Mouse (Mus musculus) MEL (cell line): ENCODE data around the gene Rhox4f. TPM values are rescaled to one million over a fixed set of nuclear protein-coding genes. Genes with fewer than 3 reads are reported as not detected.
"Not testable (repeated sequence)": the region's sequence is repeated elsewhere in the genome, so short reads cannot be mapped to it uniquely, and the experiment has no call there.

ENCODE experiments used
- DNase-seq: peaks from one replicate; pipeline ENCODE4 v3.0.0; 2011; ENCODE audit warnings: low read depth, low spot score
- H3K27ac ChIP-seq: 2 replicates; pipeline ENCODE4 v1.5.1; 2012; ENCODE audit warnings: low read depth, mild to moderate bottlenecking, control low read depth, low read length, moderate library complexity; ENCODE audit not compliant: control insufficient read depth
- H3K27me3 ChIP-seq, 2 experiments: fragments of 150-350 bp in 1 of 2; sonication (generic) in 1 of 2; 2 replicates each; pipeline ENCODE4 v1.6.1; 2012; ENCODE audit warnings: low read length in 2 of 2, mild to moderate bottlenecking in 2 of 2, improper control_type of control experiment in 1 of 2, moderate library complexity in 1 of 2; ENCODE audit not compliant: insufficient read depth in 2 of 2, control insufficient read depth in 1 of 2
- H3K36me3 ChIP-seq, 2 experiments: 2 replicates each; pipeline ENCODE4 v1.6.1; 2012 to 2014; ENCODE audit warnings: low read length in 2 of 2, improper control_type of control experiment in 1 of 2, inconsistent platforms in 1 of 2, mild to moderate bottlenecking in 1 of 2; ENCODE audit not compliant: insufficient read depth in 2 of 2, control insufficient read depth in 1 of 2
- H3K4me1 ChIP-seq, 2 experiments: fragments of 150-350 bp in 1 of 2; sonication (generic) in 1 of 2; 2 replicates each; pipeline ENCODE4 v1.6.1; 2012; ENCODE audit warnings: low read length in 2 of 2, improper control_type of control experiment in 1 of 2, mild to moderate bottlenecking in 1 of 2; ENCODE audit not compliant: insufficient read depth in 2 of 2, control insufficient read depth in 1 of 2
- H3K4me3 ChIP-seq, 2 experiments: fragments of 150-350 bp in 1 of 2; sonication (generic) in 1 of 2; 2 replicates each; pipeline ENCODE4 v1.5.1; 2012; ENCODE audit warnings: low read depth in 2 of 2, low read length in 2 of 2, mild to moderate bottlenecking in 2 of 2, moderate library complexity in 2 of 2, control low read depth in 1 of 2, improper control_type of control experiment in 1 of 2; ENCODE audit not compliant: control insufficient read depth in 1 of 2, insufficient read depth in 1 of 2
- H3K79me2 ChIP-seq: 2 replicates; pipeline ENCODE4 v1.6.1; 2012; ENCODE audit warnings: mild to moderate bottlenecking, low read length, moderate library complexity; ENCODE audit not compliant: control insufficient read depth, poor library complexity, insufficient read depth
- H3K9ac ChIP-seq: 2 replicates; pipeline ENCODE4 v1.6.1; 2012; ENCODE audit warnings: low read depth, mild to moderate bottlenecking, control low read depth, low read length, moderate library complexity; ENCODE audit not compliant: control insufficient read depth, poor library complexity, severe bottlenecking
- H3K9me3 ChIP-seq: fragments of 150-350 bp; sonication (generic); replicated peaks from 2 replicates; pipeline ENCODE4 v1.6.1; 2012; ENCODE audit warnings: mild to moderate bottlenecking, low read length, improper control_type of control experiment, moderate library complexity; ENCODE audit not compliant: insufficient read depth
- polyA plus RNA-seq, 2 experiments: library from polyadenylated mRNA; stranded (reverse) in 1 of 2; unstranded in 1 of 2; fragments of >175 nt in 1 of 2; fragments of >200 nt in 1 of 2; gene quantifications; 2 replicates each; pipeline versions ENCODE4 v1.2.1 to v1.2.4; 2012; ENCODE audit warnings: low replicate concordance in 2 of 2, low read depth in 1 of 2; ENCODE audit not compliant: insufficient read length in 2 of 2, insufficient read depth in 1 of 2, missing spikeins in 1 of 2
- total RNA-seq: library from RNA; depleted of rRNA; stranded (reverse); fragments of 300-350 nt; gene quantifications from 2 replicates; pipeline ENCODE4 v1.2.3, GENCODE M21; 2012; rRNA removed

Gene Rhox4f
- total and polyA plus RNA-seq, 3 experiments, result not detected

DNA sequence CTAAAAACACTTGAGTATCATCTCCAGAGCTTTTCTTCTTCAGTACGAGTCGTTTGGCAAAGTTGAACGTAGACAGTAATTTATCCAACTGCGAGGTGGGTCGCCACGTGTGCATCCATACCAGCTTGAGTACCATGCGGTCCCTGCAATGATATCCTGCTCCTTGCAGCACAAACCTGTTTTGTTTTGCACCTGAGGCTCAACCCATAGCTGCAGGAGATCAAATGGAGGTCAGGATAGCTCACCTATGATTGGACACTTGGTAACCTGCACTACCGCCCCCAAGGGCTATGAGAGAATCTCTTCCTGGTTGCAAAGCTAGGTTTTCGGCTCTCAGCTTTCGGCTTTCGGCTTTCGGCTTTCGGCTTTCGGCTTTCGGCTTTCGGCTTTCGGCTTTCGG is 50.4 kb downstream of the Rhox4f start, which contains the start of gene Rhox4e:
Gene Rhox4e (plus strand): TSS at position 301 of the 400 bp plus-strand sequence.
- H3K9ac ChIP-seq, H3K4me1 ChIP-seq, H3K27me3 ChIP-seq, H3K79me2 ChIP-seq, H3K27ac ChIP-seq, DNase-seq, H3K9me3 ChIP-seq, H3K36me3 ChIP-seq, H3K4me3 ChIP-seq: not testable (repeated sequence)

Other genes starting within 250 kb of the Rhox4f start
- gene Rhox3a2, start 227.7 kb downstream of the Rhox4f start, total RNA-seq, result not detected in 2 replicates
- not detected for gene Rhox3a2, start 227.7 kb downstream of the Rhox4f start, polyA plus RNA-seq
- gene Rhox4a2, start 216.9 kb downstream of the Rhox4f start, total RNA-seq, result not detected in 2 replicates
- not detected for gene Rhox4a2, start 216.9 kb downstream of the Rhox4f start, polyA plus RNA-seq
- gene Rhox2b, start 195.6 kb downstream of the Rhox4f start, total RNA-seq, result not detected in 2 replicates
- not detected for gene Rhox2b, start 195.6 kb downstream of the Rhox4f start, polyA plus RNA-seq
- gene Rhox4b, start 175.2 kb downstream of the Rhox4f start, total RNA-seq, result not detected in 2 replicates
- not detected for gene Rhox4b, start 175.2 kb downstream of the Rhox4f start, polyA plus RNA-seq
- not detected in 2 replicates for gene Rhox2c, start 154.0 kb downstream of the Rhox4f start, total RNA-seq
- gene Rhox2c, start 154.0 kb downstream of the Rhox4f start, polyA plus RNA-seq, result not detected
- not detected in 2 replicates for gene Rhox3c, start 149.1 kb downstream of the Rhox4f start, total RNA-seq
- not detected for gene Rhox3c, start 149.1 kb downstream of the Rhox4f start, polyA plus RNA-seq
- not detected in 2 replicates for gene Rhox4c, start 127.4 kb downstream of the Rhox4f start, total RNA-seq
- not detected for gene Rhox4c, start 127.4 kb downstream of the Rhox4f start, polyA plus RNA-seq
- not detected in 2 replicates for gene Rhox2d, start 114.3 kb downstream of the Rhox4f start, total RNA-seq
- gene Rhox2d, start 114.3 kb downstream of the Rhox4f start, polyA plus RNA-seq, result not detected
- not detected in 2 replicates for gene Rhox4d, start 93.3 kb downstream of the Rhox4f start, total RNA-seq
- gene Rhox4d, start 93.3 kb downstream of the Rhox4f start, polyA plus RNA-seq, result not detected
- not detected in 2 replicates for gene Rhox2e, start 77.3 kb downstream of the Rhox4f start, total RNA-seq
- not detected for gene Rhox2e, start 77.3 kb downstream of the Rhox4f start, polyA plus RNA-seq
- gene Rhox3e, start 65.7 kb downstream of the Rhox4f start, total RNA-seq, result not detected in 2 replicates
- gene Rhox3e, start 65.7 kb downstream of the Rhox4f start, polyA plus RNA-seq, result not detected
- gene Rhox4e, start 50.3 kb downstream of the Rhox4f start, total RNA-seq, result not detected in 2 replicates
- gene Rhox4e, start 50.3 kb downstream of the Rhox4f start, polyA plus RNA-seq, result not detected
- gene Rhox2f, start 36.3 kb downstream of the Rhox4f start, total RNA-seq, result not detected in 2 replicates
- gene Rhox2f, start 36.3 kb downstream of the Rhox4f start, polyA plus RNA-seq, result not detected
- gene Rhox3f, start 26.7 kb downstream of the Rhox4f start, total RNA-seq, result not detected in 2 replicates
- gene Rhox3f, start 26.7 kb downstream of the Rhox4f start, polyA plus RNA-seq, result not detected
- gene Rhox3g, start 20.9 kb upstream of the Rhox4f start, total RNA-seq, result not detected in 2 replicates
- gene Rhox3g, start 20.9 kb upstream of the Rhox4f start, polyA plus RNA-seq, result not detected
- not detected in 2 replicates for gene Rhox2g, start 35.8 kb upstream of the Rhox4f start, total RNA-seq
- gene Rhox2g, start 35.8 kb upstream of the Rhox4f start, polyA plus RNA-seq, result not detected
- gene Rhox4g, start 43.6 kb upstream of the Rhox4f start, total RNA-seq, result not detected in 2 replicates
- not detected for gene Rhox4g, start 43.6 kb upstream of the Rhox4f start, polyA plus RNA-seq
- gene Rhox3h, start 61.1 kb upstream of the Rhox4f start, total RNA-seq, result not detected in 2 replicates
- not detected for gene Rhox3h, start 61.1 kb upstream of the Rhox4f start, polyA plus RNA-seq
- not detected in 2 replicates for gene Rhox2h, start 65.6 kb upstream of the Rhox4f start, total RNA-seq
- gene Rhox2h, start 65.6 kb upstream of the Rhox4f start, polyA plus RNA-seq, result not detected
- gene Rhox5, start 197.1 kb upstream of the Rhox4f start, total RNA-seq, result 0.23 TPM in 1 of 2 replicates, not detected in the other
- not detected for gene Rhox5, start 197.1 kb upstream of the Rhox4f start, polyA plus RNA-seq
- gene Rhox6, start 219.2 kb upstream of the Rhox4f start, total RNA-seq, result not detected in 2 replicates
- gene Rhox6, start 219.2 kb upstream of the Rhox4f start, polyA plus RNA-seq, result not detected
- gene Rhox7a, start 224.0 kb upstream of the Rhox4f start, total RNA-seq, result not detected in 2 replicates
- gene Rhox7a, start 224.0 kb upstream of the Rhox4f start, polyA plus RNA-seq, result not detected